Mouse (Mus musculus) embryonic facial prominence, embryonic 10.5 days (tissue): Measurements from ENCODE around the gene Shoc2. TPM values are rescaled to one million over a fixed set of nuclear protein-coding genes. Genes with fewer than 3 reads are reported as not detected.

ENCODE experiments used
- DNase-seq: peaks from one replicate; pipeline ENCODE4 v3.0.0-alpha.2; 2017; ENCODE audit warnings: low spot score
- H3K27ac ChIP-seq: fragments of 300-500 bp; sonication (generic); replicated peaks from 2 replicates; pipeline ENCODE4 v1.5.1; 2016; ENCODE audit warnings: mild to moderate bottlenecking
- H3K27me3 ChIP-seq: fragments of 300-500 bp; sonication (generic); replicated peaks from 2 replicates; pipeline ENCODE4 v1.6.1; 2016; ENCODE audit warnings: low read depth, mild to moderate bottlenecking; ENCODE audit not compliant: poor library complexity, severe bottlenecking
- H3K36me3 ChIP-seq: fragments of 300-500 bp; sonication (generic); replicated peaks from 2 replicates; pipeline ENCODE4 v1.6.1; 2016; ENCODE audit warnings: mild to moderate bottlenecking, moderate library complexity
- H3K4me1 ChIP-seq: fragments of 300-500 bp; sonication (generic); 2 replicates; pipeline ENCODE4 v1.6.1; 2016
- H3K4me3 ChIP-seq: fragments of 300-500 bp; sonication (generic); 2 replicates; pipeline ENCODE4 v1.5.1; 2016; ENCODE audit warnings: mild to moderate bottlenecking, moderate library complexity
- H3K9me3 ChIP-seq: fragments of 300-500 bp; sonication (generic); 2 replicates; pipeline ENCODE4 v1.6.1; 2016; ENCODE audit warnings: mild to moderate bottlenecking
- WGBS: fragments of 180-500 bp; shearing (Covaris S2); methylation state at CpG from one replicate; pipeline ENCODE4 v1.1.7; 2016; 5-methylcytosine and 5-hydroxymethylcytosine counted together
- polyA plus RNA-seq: library from polyadenylated mRNA; unstranded; fragments of >200 nt; fragmentation: Nextera tagmentation; extraction: Ambion mirVana; gene quantifications from 2 replicates; pipeline ENCODE4 v1.2.1, GENCODE M21; 2016

Gene Shoc2
- polyA plus RNA-seq, 1 experiment from 2014 or later: 62.7 TPM

DNA sequence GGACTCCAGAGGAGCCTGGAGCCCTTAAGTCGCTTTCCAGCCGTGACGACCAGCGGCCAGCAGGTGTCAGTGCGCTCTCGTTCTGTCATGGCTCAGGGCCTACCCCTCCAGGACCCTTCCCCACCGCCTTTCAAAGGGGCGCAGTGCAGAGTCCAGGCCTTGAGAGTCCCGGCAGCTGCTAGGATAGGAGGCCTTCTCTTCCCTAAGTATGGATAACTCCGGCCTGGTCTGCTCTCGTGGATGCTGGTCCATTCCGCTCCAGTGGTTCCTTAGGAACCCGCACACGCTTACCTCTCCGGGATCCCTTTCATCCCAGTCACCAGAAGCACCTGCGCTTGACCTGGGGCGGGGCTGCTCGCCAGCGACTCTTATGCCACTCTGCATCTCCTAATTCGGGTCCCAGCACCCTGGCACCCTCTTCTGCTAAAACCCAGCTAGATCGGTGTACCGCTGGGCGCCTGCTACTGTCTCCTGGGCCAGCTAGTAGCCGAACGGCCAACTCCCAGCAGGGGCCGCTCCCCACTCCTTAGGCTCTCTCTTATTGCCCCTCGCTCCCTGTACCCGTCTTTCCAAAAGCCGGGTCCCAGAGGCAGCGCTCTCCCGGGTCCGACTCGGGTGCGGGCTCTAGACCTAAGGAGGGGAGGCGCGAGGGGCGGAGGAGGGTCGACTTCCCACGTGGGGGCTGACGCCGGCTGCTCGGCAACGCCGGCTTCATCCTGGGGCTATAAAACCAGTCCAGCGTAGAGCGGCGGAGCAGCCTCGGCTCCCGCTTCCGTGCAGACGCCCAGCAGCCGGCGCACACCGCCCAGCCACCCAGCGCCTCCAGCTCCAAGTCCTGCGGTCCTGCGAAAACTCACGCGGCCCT, 100.6 kb downstream of the Shoc2 start:
- H3K36me3 ChIP-seq: no peaks in the 10 kb centered on the region
- H3K27ac ChIP-seq: peak overlapping the region; percentile 31; the same call in 1 of the 2 replicates
- H3K9me3 ChIP-seq: no peaks in the 10 kb centered on the region
- H3K4me3 ChIP-seq: peak overlapping the region; percentile 68
- H3K27me3 ChIP-seq: peaks cover 64% of the 10 kb centered on the region
- DNase-seq: peak; percentile 88
- under 1% methylated on average over 59 of the region's 59 CpGs for WGBS
- peaks cover 47% of the 10 kb centered on the region for H3K4me1 ChIP-seq

DNA sequence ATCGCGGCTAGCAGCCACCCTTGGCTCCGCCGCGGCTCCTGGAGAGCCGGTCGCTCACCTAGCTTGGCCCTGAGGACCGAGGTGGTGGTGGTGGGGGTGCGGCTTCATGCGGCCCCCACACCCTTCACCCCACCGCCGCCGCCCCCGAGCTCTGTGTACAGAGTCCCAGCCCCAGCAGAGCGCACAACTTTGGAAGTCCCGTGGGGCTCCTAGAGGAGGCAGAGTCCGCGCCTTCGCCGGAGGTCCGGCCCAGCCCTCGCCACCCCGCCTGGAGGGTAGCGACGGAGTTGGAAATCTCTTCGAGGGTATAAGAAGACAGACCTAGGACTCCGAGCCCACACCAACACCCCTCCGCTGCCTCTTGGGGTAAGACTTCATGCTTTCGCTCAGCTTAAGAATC, 101.3 kb downstream of the Shoc2 start:
- Histone ChIP-seq H3K36me3 (no peaks in the 10 kb centered on the region), H3K4me1 (peaks cover 46% of the 10 kb centered on the region), H3K4me3 (peak overlapping the region; percentile 68), H3K27ac (peak overlapping the region; percentile 31; the same call in 1 of the 2 replicates), H3K9me3 (no peaks in the 10 kb centered on the region), H3K27me3 (peaks cover 71% of the 10 kb centered on the region)
- no peak for DNase-seq
- 1% methylated on average over 29 of the region's 29 CpGs for WGBS

DNA sequence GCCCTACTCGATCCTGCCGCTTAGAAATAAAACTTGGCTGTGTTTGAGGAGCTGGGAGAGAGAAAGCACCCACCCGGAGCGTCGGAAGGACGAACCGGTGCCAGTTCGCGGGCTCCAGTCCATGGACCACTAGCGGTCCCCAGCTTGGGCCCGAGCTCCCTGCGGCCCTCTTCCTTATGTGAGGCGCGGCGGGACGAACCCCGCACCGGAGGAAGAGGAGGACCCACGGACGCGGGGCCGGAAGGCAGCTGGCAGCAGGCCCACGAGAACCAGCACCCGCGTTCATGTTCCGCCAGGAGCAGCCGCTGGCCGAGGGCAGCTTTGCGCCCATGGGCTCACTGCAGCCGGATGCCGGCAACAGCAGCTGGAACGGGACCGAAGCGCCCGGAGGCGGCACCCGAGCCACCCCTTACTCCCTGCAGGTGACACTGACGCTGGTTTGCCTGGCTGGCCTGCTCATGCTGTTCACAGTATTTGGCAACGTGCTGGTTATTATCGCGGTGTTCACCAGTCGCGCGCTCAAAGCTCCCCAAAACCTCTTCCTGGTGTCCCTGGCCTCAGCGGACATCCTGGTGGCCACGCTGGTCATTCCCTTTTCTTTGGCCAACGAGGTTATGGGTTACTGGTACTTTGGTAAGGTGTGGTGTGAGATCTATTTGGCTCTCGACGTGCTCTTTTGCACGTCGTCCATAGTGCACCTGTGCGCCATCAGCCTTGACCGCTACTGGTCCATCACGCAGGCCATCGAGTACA, 102.0 kb downstream of the Shoc2 start:
- peak; percentile 51 for DNase-seq
- H3K27ac ChIP-seq: no peak overlapping the region
- peaks cover 44% of the 10 kb centered on the region for H3K4me1 ChIP-seq
- peak overlapping the region; percentile 68 for H3K4me3 ChIP-seq
- no peaks in the 10 kb centered on the region for H3K36me3 ChIP-seq
- H3K9me3 ChIP-seq: no peaks in the 10 kb centered on the region
- peaks cover 78% of the 10 kb centered on the region for H3K27me3 ChIP-seq
- 3% methylated on average over 55 of the region's 55 CpGs for WGBS

DNA sequence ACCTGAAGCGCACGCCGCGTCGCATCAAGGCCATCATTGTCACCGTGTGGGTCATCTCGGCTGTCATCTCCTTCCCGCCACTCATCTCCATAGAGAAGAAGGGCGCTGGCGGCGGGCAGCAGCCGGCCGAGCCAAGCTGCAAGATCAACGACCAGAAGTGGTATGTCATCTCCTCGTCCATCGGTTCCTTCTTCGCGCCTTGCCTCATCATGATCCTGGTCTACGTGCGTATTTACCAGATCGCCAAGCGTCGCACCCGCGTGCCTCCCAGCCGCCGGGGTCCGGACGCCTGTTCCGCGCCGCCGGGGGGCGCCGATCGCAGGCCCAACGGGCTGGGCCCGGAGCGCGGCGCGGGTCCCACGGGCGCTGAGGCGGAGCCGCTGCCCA, 102.6 kb downstream of the Shoc2 start:
- H3K4me3 ChIP-seq: peak overlapping the region; percentile 68
- H3K4me1 ChIP-seq: peaks cover 44% of the 10 kb centered on the region
- no peaks in the 10 kb centered on the region for H3K36me3 ChIP-seq
- peak; percentile 40 for DNase-seq
- no peaks in the 10 kb centered on the region for H3K9me3 ChIP-seq
- 1% methylated on average over 46 of the region's 46 CpGs for WGBS
- peaks cover 82% of the 10 kb centered on the region for H3K27me3 ChIP-seq
- H3K27ac ChIP-seq: 0 out of 2 replicates have a peak overlapping the region, but pooled peaks have one; percentile 40

DNA sequence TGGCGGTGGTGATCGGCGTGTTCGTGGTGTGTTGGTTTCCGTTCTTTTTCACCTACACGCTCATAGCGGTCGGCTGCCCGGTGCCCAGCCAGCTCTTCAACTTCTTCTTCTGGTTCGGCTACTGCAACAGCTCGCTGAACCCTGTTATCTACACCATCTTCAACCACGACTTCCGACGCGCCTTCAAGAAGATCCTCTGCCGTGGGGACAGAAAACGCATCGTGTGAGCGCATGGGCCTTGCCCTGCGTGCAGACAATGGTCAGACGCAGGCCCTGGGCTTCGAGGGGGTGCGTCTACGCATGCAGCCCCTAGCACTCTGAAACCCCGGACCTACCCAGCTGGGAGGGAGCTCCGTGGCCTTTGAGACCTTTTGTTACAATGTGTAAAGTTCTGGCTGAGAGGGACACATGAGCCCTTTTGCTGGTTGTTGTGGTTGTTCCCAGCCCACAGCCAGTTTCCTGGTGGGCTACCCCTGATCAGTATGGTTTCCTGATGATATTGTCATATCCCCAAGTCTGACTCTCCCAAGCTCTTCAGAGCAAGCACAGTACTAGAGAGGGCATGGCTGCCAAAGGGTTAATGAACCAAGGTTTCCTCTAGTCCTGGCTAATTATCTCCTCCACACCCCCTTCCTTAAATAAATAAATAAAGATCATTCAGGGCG, 103.4 kb downstream of the Shoc2 start:
- H3K4me1 ChIP-seq: peaks cover 44% of the 10 kb centered on the region
- peak overlapping the region; percentile 68 for H3K4me3 ChIP-seq
- DNase-seq: peak; percentile 51
- no peaks in the 10 kb centered on the region for H3K9me3 ChIP-seq
- under 1% methylated on average over 27 of the region's 27 CpGs for WGBS
- H3K27ac ChIP-seq: no peak overlapping the region
- H3K36me3 ChIP-seq: no peaks in the 10 kb centered on the region
- H3K27me3 ChIP-seq: peaks cover 79% of the 10 kb centered on the region

DNA sequence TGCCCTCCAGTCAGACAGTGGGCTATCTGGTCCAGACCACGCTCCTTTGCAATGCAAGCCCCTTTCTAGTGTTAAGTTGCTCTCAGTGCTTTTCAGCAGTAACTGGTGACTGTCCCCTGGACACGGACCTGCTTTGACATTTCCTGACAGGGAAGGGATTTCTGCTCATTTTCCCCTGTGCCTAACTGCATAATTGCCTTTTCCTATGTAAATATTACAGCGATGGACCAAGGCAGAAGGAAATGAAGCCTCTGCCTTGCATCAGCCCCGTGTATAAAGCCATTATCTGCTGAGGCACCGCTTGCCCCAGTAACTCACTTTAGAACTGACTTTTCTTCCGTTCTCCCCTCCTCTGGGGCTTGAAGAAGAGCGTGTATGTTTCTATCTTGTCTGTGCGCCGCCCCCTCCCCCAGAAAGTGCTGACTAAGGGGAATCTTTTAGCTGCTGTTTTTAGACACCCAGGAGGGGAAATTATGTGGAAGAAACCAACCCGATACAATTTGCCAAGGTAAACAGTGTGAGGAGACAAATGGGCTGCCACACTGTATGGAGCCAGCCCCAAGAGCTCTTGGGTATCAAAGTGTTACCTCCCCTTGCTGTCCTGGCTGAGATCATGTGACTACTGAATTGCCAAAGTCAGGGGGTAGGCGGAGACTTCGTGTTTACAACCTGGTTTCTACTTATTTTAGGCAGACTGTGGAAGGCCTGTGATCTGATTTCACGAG, 104.2 kb downstream of the Shoc2 start:
- H3K36me3 ChIP-seq: no peaks in the 10 kb centered on the region
- DNase-seq: peak; percentile 19
- 9% methylated on average over 13 of the region's 13 CpGs for WGBS
- peaks cover 77% of the 10 kb centered on the region for H3K27me3 ChIP-seq
- H3K27ac ChIP-seq: no peak overlapping the region
- H3K9me3 ChIP-seq: no peaks in the 10 kb centered on the region
- H3K4me3 ChIP-seq: no peak overlapping the region
- H3K4me1 ChIP-seq: peaks cover 44% of the 10 kb centered on the region

DNA sequence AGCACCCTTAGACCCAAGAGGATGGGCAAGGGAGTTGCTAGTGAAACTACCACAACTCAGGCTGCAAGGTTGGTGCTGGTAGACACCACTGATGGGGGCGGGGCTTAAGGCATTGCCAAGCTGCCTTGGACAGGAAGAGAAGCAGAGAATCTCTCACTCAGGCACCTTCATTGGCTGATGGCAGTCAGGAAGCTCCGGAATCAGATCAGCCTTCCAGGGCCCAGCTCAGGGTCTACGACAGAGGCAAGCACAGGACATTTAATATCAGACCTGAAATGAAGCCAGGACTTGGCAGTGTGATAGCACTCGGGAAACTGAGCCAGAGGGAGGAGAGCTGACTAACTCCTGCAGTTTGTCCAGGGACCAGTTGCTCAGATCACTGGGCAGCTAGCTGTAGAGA, 107.5 kb downstream of the Shoc2 start:
- H3K4me1 ChIP-seq: peaks cover 19% of the 10 kb centered on the region
- H3K27me3 ChIP-seq: peaks cover 49% of the 10 kb centered on the region
- 74% methylated on average over 4 of the region's 4 CpGs for WGBS

DNA sequence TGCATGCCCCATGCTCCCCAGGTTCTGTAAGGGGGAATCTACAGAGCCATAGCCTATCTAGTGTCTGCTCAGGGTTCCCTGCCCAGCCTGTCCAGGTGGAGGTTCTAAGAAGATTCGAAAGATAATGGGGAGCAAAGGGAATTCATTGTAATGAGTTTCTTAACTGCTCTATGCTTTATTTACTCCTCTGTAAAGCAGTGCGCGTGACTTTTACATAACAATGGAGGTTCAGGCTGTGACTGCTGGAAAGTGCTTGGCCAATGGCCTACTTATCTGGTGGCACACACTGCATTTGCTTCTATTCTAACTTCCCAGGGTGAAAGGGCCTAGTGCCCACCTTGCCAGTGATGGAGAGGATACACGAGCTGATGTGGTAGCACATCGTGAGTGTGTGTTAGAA, 111.7 kb downstream of the Shoc2 start:
- Histone ChIP-seq H3K4me1 (no peaks in the 10 kb centered on the region), H3K4me3 (no peak overlapping the region), H3K27me3 (peaks cover 7% of the 10 kb centered on the region), H3K27ac (no peak overlapping the region), H3K36me3 (no peaks in the 10 kb centered on the region), H3K9me3 (no peaks in the 10 kb centered on the region)
- 55% methylated on average over 5 of the region's 5 CpGs for WGBS
- no peak for DNase-seq

More for the DNA sequence above, 107.5 kb downstream of the Shoc2 start:
- no peak overlapping the region for H3K27ac ChIP-seq
- H3K4me3 ChIP-seq: no peak overlapping the region
- H3K9me3 ChIP-seq: no peaks in the 10 kb centered on the region
- DNase-seq: no peak
- no peaks in the 10 kb centered on the region for H3K36me3 ChIP-seq

DNA sequence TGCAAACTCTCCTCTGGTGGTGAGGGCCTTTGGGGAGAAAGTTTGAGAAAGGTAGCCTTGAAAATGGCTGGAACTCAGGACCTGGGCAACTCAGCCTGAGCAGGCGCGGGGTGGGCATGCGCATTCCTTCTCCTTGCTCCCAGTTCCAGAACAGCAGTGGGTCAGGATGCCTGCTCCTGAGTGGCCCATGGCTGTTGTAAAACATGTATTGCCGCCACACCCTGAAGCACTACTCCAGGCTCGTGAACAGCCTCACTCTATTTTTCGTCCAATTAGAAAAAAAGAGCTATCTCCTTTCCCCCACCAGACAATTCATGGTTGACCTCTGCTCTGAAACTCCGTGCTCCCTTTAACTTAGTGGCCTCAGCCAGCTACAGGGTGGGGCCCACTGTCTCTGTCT, 124.3 kb downstream of the Shoc2 start:
- Histone ChIP-seq H3K27me3 (no peaks in the 10 kb centered on the region), H3K4me3 (no peak overlapping the region), H3K27ac (no peak overlapping the region), H3K9me3 (no peaks in the 10 kb centered on the region), H3K4me1 (no peaks in the 10 kb centered on the region), H3K36me3 (no peaks in the 10 kb centered on the region)
- WGBS: 86% methylated on average over 7 of the region's 7 CpGs
- DNase-seq: no peak

DNA sequence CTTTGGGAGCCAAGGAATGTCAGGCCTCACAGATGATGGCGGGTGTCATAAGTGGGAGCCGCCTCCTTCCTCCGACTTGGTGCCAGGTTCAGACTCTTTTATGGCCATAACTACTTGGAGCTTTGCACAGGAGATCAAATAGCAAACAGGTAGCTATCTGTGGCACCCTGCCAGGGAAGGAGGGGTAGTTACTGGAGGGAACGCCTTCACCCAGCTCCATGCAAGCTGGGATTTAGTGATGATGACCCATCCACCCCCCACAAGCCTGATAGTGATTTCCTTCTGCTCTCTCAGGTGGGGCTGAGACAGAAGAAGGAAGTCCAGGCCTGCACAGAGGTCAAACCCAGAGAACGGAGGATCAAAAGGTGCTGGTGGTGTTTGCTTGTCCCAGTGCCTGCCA, 126.4 kb downstream of the Shoc2 start:
- Histone ChIP-seq H3K36me3 (no peaks in the 10 kb centered on the region), H3K27ac (no peak overlapping the region), H3K4me1 (no peaks in the 10 kb centered on the region), H3K4me3 (no peak overlapping the region), H3K27me3 (no peaks in the 10 kb centered on the region), H3K9me3 (no peaks in the 10 kb centered on the region)
- no peak for DNase-seq
- 85% methylated on average over 5 of the region's 5 CpGs for WGBS

DNA sequence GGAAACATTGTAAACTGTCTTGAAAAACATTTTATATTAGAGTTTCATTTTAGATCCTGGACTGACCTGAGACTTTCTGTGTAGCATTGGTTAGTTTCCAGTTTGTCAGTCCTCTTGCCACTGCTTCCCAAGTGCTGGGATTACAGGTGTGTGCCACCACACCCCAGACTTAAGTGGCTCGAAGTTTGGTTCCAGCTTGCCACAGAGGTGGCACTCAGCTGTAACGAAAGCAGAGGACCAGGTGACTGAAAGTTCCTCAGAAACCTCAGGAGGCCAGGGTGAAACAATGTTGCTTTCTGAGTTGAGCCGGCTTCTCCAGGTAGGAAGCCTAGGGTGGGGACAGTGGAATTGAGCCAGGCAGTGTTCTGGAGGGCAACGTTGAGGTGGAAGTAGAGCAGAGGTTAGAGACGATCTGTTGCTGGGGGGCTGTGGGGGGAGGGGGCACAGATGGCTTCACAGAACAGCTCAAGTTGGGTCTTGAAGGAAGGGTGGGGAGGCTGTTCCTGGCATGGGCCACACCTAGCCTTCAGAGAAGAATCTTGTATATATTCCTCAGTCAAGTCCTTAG, 128.2 kb downstream of the Shoc2 start:
- H3K4me1 ChIP-seq: no peaks in the 10 kb centered on the region
- H3K27ac ChIP-seq: no peak overlapping the region
- no peaks in the 10 kb centered on the region for H3K27me3 ChIP-seq
- no peak for DNase-seq
- WGBS: 82% methylated on average over 5 of the region's 5 CpGs
- no peaks in the 10 kb centered on the region for H3K36me3 ChIP-seq
- H3K4me3 ChIP-seq: no peak overlapping the region
- no peaks in the 10 kb centered on the region for H3K9me3 ChIP-seq
